Mouse (Mus musculus) intestine, postnatal 0 days (tissue): Measurements from ENCODE around the gene Tekt5. TPM values are rescaled to one million over a fixed set of nuclear protein-coding genes. Genes with fewer than 3 reads are reported as not detected.

Experiments
- ATAC-seq: fragments of 200-750 bp; cut with Nextera tagmentation; 2 replicates; pipeline ENCODE4 v1.8.0; 2017; ENCODE audit warnings: mild to moderate bottlenecking, moderate TSS enrichment, moderate library complexity
- H3K27ac ChIP-seq: fragments of 300-500 bp; sonication (generic); 2 replicates; pipeline ENCODE4 v1.5.1; 2014; ENCODE audit warnings: mild to moderate bottlenecking, low read depth, low read length, moderate library complexity
- H3K27me3 ChIP-seq: fragments of 300-500 bp; sonication (generic); replicated peaks from 2 replicates; pipeline ENCODE4 v1.6.1; 2014; ENCODE audit warnings: low read length, mixed read lengths; ENCODE audit not compliant: control insufficient read depth, insufficient read depth
- H3K36me3 ChIP-seq: fragments of 300-500 bp; sonication (generic); 2 replicates; pipeline ENCODE4 v1.6.1; 2014; ENCODE audit warnings: mild to moderate bottlenecking, moderate library complexity; ENCODE audit not compliant: control insufficient read depth, insufficient read depth
- H3K4me1 ChIP-seq: fragments of 300-500 bp; sonication (generic); replicated peaks from 2 replicates; pipeline ENCODE4 v1.6.1; 2014; ENCODE audit warnings: antibody characterized with exemption, low read length, mixed read lengths; ENCODE audit not compliant: control insufficient read depth, insufficient read depth
- H3K4me2 ChIP-seq: fragments of 300-500 bp; sonication (generic); replicated peaks from 2 replicates; pipeline ENCODE4 v1.6.1; 2014; ENCODE audit warnings: low read depth, mild to moderate bottlenecking, moderate library complexity
- H3K4me3 ChIP-seq: fragments of 300-500 bp; sonication (generic); 2 replicates; pipeline ENCODE4 v1.5.1; 2014; ENCODE audit warnings: low read depth, low read length
- H3K9ac ChIP-seq: fragments of 300-500 bp; sonication (generic); 2 replicates; pipeline ENCODE4 v1.6.1; 2014; ENCODE audit warnings: mild to moderate bottlenecking, low read depth, low read length
- H3K9me3 ChIP-seq: fragments of 300-500 bp; sonication (generic); 2 replicates; pipeline ENCODE4 v1.6.1; 2016; ENCODE audit warnings: mixed run types; ENCODE audit not compliant: control insufficient read depth
- CTCF ChIP-seq: sonication (generic); IDR thresholded peaks from 2 replicates; pipeline ENCODE4 v1.5.1; 2016; ENCODE audit warnings: low read depth, mild to moderate bottlenecking, control low read depth, antibody characterized with exemption, moderate library complexity
- WGBS: fragments of 180-500 bp; shearing (Covaris S2); extraction: QIAGEN DNeasy Blood & Tissue Kit; methylation state at CpG from one replicate; pipeline ENCODE4 v1.1.7; 2014; 5-methylcytosine and 5-hydroxymethylcytosine counted together
- polyA plus RNA-seq: library from polyadenylated mRNA; unstranded; fragments of >200 nt; fragmentation: Nextera tagmentation; extraction: Ambion mirVana; gene quantifications from 2 replicates; pipeline ENCODE4 v1.2.1, GENCODE M21; 2015

Tekt5 gene
- polyA plus RNA-seq, 1 experiment from 2014 or later = 0.26 TPM

GRCm38 (mm10) chr16:10359241-10359640 lies 36.0 kb downstream of the Tekt5 start:
- ATAC-seq = no peak
- Histone ChIP-seq H3K4me3 (no peak overlapping the region), H3K36me3 (no peaks in the 10 kb centered on the region), H3K4me1 (no peaks in the 10 kb centered on the region), H3K9me3 (no peaks in the 10 kb centered on the region), H3K27me3 (no peaks in the 10 kb centered on the region), H3K27ac (no peak overlapping the region), H3K9ac (no peak overlapping the region), H3K4me2 (no peak overlapping the region)
- WGBS = 87% methylated on average over 6 of the region's 6 CpGs
- TF ChIP-seq CTCF = no peak

- H3K4me3 ChIP-seq = no peak overlapping the region
- H3K4me2 ChIP-seq = peak overlapping the region; percentile 51
- H3K27me3 ChIP-seq = no peaks in the 10 kb centered on the region
- TF ChIP-seq CTCF = no peak
- peak; percentile 94 for ATAC-seq
- 13% methylated on average over 29 of the region's 30 CpGs for WGBS
- H3K36me3 ChIP-seq = no peaks in the 10 kb centered on the region
- no peak overlapping the region for H3K27ac ChIP-seq
- H3K9me3 ChIP-seq = no peaks in the 10 kb centered on the region
- no peak overlapping the region for H3K9ac ChIP-seq
- no peaks in the 10 kb centered on the region for H3K4me1 ChIP-seq
Measured at GRCm38 (mm10) chr16:10358010-10358934, 37.0 kb downstream of the Tekt5 start.

GRCm38 (mm10) chr16:10355004-10355403 lies 40.3 kb downstream of the Tekt5 start:
- no peak overlapping the region for H3K4me2 ChIP-seq
- no peak overlapping the region for H3K27ac ChIP-seq
- no peaks in the 10 kb centered on the region for H3K9me3 ChIP-seq
- H3K9ac ChIP-seq = no peak overlapping the region
- ATAC-seq = no peak
- H3K4me3 ChIP-seq = no peak overlapping the region
- H3K36me3 ChIP-seq = no peaks in the 10 kb centered on the region
- no peak for TF ChIP-seq CTCF
- H3K27me3 ChIP-seq = no peaks in the 10 kb centered on the region
- no peaks in the 10 kb centered on the region for H3K4me1 ChIP-seq

GRCm38 (mm10) chr16:10351050-10351636 lies 44.1 kb downstream of the Tekt5 start:
- no peak for TF ChIP-seq CTCF
- Histone ChIP-seq H3K36me3 (no peaks in the 10 kb centered on the region), H3K27me3 (no peaks in the 10 kb centered on the region), H3K27ac (no peak overlapping the region), H3K4me3 (no peak overlapping the region), H3K4me1 (0 out of 2 replicates have a peak, but pooled peaks cover 4% of the 10 kb centered on the region), H3K9ac (no peak overlapping the region), H3K4me2 (no peak overlapping the region), H3K9me3 (no peaks in the 10 kb centered on the region)
- 52% methylated on average over 9 of the region's 9 CpGs for WGBS
- ATAC-seq = no peak

- Histone ChIP-seq H3K4me1 (0 out of 2 replicates have a peak, but pooled peaks cover 4% of the 10 kb centered on the region), H3K27me3 (no peaks in the 10 kb centered on the region), H3K9ac (no peak overlapping the region), H3K27ac (0 out of 2 replicates have a peak overlapping the region, but pooled peaks have one; percentile 28), H3K36me3 (no peaks in the 10 kb centered on the region), H3K4me2 (no peak overlapping the region), H3K4me3 (no peak overlapping the region), H3K9me3 (no peaks in the 10 kb centered on the region)
- TF ChIP-seq CTCF = 0 out of 2 replicates have a peak, but pooled peaks have one; percentile 1
- ATAC-seq = peak; percentile 83
- WGBS = 57% methylated on average over 10 of the region's 10 CpGs
Measured at GRCm38 (mm10) chr16:10349876-10350275, 45.4 kb downstream of the Tekt5 start.

- Histone ChIP-seq H3K9ac (no peak overlapping the region), H3K4me1 (0 out of 2 replicates have a peak, but pooled peaks cover 4% of the 10 kb centered on the region), H3K4me3 (no peak overlapping the region), H3K27me3 (no peaks in the 10 kb centered on the region), H3K27ac (peak overlapping the region; percentile 28; the same call in 1 of the 2 replicates), H3K36me3 (no peaks in the 10 kb centered on the region), H3K4me2 (no peak overlapping the region), H3K9me3 (no peaks in the 10 kb centered on the region)
- ATAC-seq = peak; percentile 65
- WGBS = 33% methylated on average over 5 of the region's 5 CpGs
- no peak for TF ChIP-seq CTCF
Measured at GRCm38 (mm10) chr16:10349436-10349835, 45.9 kb downstream of the Tekt5 start.
